In genomic region chr10:117330521-117330920, GRCm38 (mm10) we compare ENCODE assay signal across 8 mouse cellular contexts. TPM values are rescaled to one million over a fixed set of nuclear protein-coding genes. Genes with fewer than 3 reads are reported as not detected.
DNase-seq lines count a peak whose midpoint lies in the region; ATAC-seq and TF ChIP-seq lines count a peak whose summit lies in the region.

No protein-coding gene starts in this region.

- no peak overlapping the region for H3K9ac ChIP-seq in hindbrain, postnatal 0 days (replicated peaks; ENCODE audit: low read length)
- H3K9ac ChIP-seq in hindbrain, embryonic 11.5 days (ENCODE audit: low read depth, low read length), result no peak overlapping the region
- no peak overlapping the region for H3K9ac ChIP-seq in forebrain, embryonic 15.5 days (replicated peaks)

- peak; percentile 35 for DNase-seq in hindbrain, postnatal 0 days (ENCODE audit: low spot score)
- DNase-seq in hindbrain, embryonic 11.5 days (ENCODE audit: low spot score), result no peak
- DNase-seq in CD4-positive, CD25-positive, alpha-beta regulatory T cell, adult 2 months (ENCODE audit: low read depth, low spot score), result peak; percentile 38
- DNase-seq in lung, postnatal 36 days, result peak; percentile 83
- no peak for DNase-seq in cerebellum, adult 9-11 months
- DNase-seq in right cerebral cortex, adult 2 months (ENCODE audit: low spot score in 2 of 2), result no peak

- no peak for TF ChIP-seq POLR2A in bone marrow, adult 2 months (IDR thresholded peaks at IDR 0.05; ENCODE audit: borderline replicate concordance, control insufficient read depth, low read depth, low read length)

- peak; percentile 64 for TF ChIP-seq CTCF in hindbrain, postnatal 0 days (IDR thresholded peaks at IDR 0.05; ENCODE audit: low read depth)
- TF ChIP-seq CTCF in bone marrow, adult 2 months (IDR thresholded peaks at IDR 0.05; ENCODE audit: control insufficient read depth, insufficient read depth, low read length), result peak; percentile 51

- no peaks in the 10 kb centered on the region for H3K36me3 ChIP-seq in hindbrain, postnatal 0 days (ENCODE audit: insufficient read depth, low read length)
- H3K36me3 ChIP-seq in hindbrain, embryonic 11.5 days (ENCODE audit: control insufficient read depth, insufficient read depth, low read length), result no peaks in the 10 kb centered on the region
- H3K36me3 ChIP-seq in forebrain, embryonic 15.5 days, result no peaks in the 10 kb centered on the region

- H3K4me1 ChIP-seq in hindbrain, postnatal 0 days (ENCODE audit: insufficient read depth, low read length), result no peaks in the 10 kb centered on the region
- no peaks in the 10 kb centered on the region for H3K4me1 ChIP-seq in hindbrain, embryonic 11.5 days (replicated peaks; ENCODE audit: control insufficient read depth, insufficient read depth, low read length)
- peaks cover 1% of the 10 kb centered on the region; the same call in 1 of the 2 replicates for H3K4me1 ChIP-seq in bone marrow, adult 2 months (ENCODE audit: control insufficient read depth, insufficient read depth, low read length)
- H3K4me1 ChIP-seq in forebrain, embryonic 15.5 days, result no peaks in the 10 kb centered on the region

- no peak overlapping the region for H3K4me2 ChIP-seq in hindbrain, postnatal 0 days (ENCODE audit: low read depth, low read length)
- no peak overlapping the region for H3K4me2 ChIP-seq in hindbrain, embryonic 11.5 days (replicated peaks; ENCODE audit: low read depth, low read length)
- no peak overlapping the region for H3K4me2 ChIP-seq in forebrain, embryonic 15.5 days (replicated peaks)

- no peak overlapping the region for H3K27ac ChIP-seq in hindbrain, postnatal 0 days
- no peak overlapping the region for H3K27ac ChIP-seq in hindbrain, embryonic 11.5 days (ENCODE audit: low read depth, low read length)
- no peak overlapping the region for H3K27ac ChIP-seq in bone marrow, adult 2 months (ENCODE audit: control insufficient read depth, insufficient read depth, low read depth, low read length, poor library complexity)
- H3K27ac ChIP-seq in forebrain, embryonic 15.5 days (replicated peaks), result no peak overlapping the region

- no peak overlapping the region for H3K4me3 ChIP-seq in hindbrain, postnatal 0 days (ENCODE audit: low read length)
- no peak overlapping the region for H3K4me3 ChIP-seq in hindbrain, embryonic 11.5 days (ENCODE audit: low read depth, low read length)
- no peak overlapping the region for H3K4me3 ChIP-seq in bone marrow, adult 2 months (replicated peaks; ENCODE audit: control insufficient read depth, low read depth, low read length)
- no peak overlapping the region for H3K4me3 ChIP-seq in forebrain, embryonic 15.5 days

- H3K9me3 ChIP-seq in hindbrain, postnatal 0 days (ENCODE audit: low read length), result no peaks in the 10 kb centered on the region
- no peaks in the 10 kb centered on the region for H3K9me3 ChIP-seq in hindbrain, embryonic 11.5 days (ENCODE audit: control insufficient read depth, low read length)
- H3K9me3 ChIP-seq in forebrain, embryonic 15.5 days, result no peaks in the 10 kb centered on the region

- 79% methylated on average over 5 of the region's 5 CpGs for WGBS in hindbrain, postnatal 0 days
- 78% methylated on average over 5 of the region's 5 CpGs for WGBS in hindbrain, embryonic 11.5 days
- 10% methylated on average over 5 of the region's 5 CpGs for WGBS in bone marrow, adult 2 months
- 80% methylated on average over 5 of the region's 5 CpGs for WGBS in forebrain, embryonic 15.5 days

- no peak for ATAC-seq in hindbrain, postnatal 0 days
- ATAC-seq in hindbrain, embryonic 11.5 days (ENCODE audit: low FRiP score), result no peak
- ATAC-seq in forebrain, embryonic 15.5 days (replicated peaks), result no peak

- no peaks in the 10 kb centered on the region for H3K27me3 ChIP-seq in hindbrain, postnatal 0 days (ENCODE audit: insufficient read depth, low read length)
- H3K27me3 ChIP-seq in hindbrain, embryonic 11.5 days (ENCODE audit: control insufficient read depth, insufficient read depth, low read length), result no peaks in the 10 kb centered on the region
- no peaks in the 10 kb centered on the region for H3K27me3 ChIP-seq in forebrain, embryonic 15.5 days

RNA-seq across cellular contexts. Expression of gene Lyz1, which starts 37.9 kb away (rescaled TPM):
- 0.68 TPM in 1 of 2 replicates, not detected in the other for total RNA-seq in hindbrain, postnatal 0 days (2014; rRNA removed)
- 0.14 TPM in 1 of 2 replicates, not detected in the other for polyA plus RNA-seq in hindbrain, postnatal 0 days (2015; fragmentation: Nextera tagmentation; extraction: Ambion mirVana)
- polyA plus RNA-seq in hindbrain, embryonic 11.5 days (2014; fragmentation: Nextera tagmentation; extraction: Ambion mirVana), result not detected in 2 replicates
- 5.6 TPM in 1 of 2 replicates, not detected in the other for polyA plus RNA-seq in bone marrow, adult 2 months (2011; ENCODE audit: insufficient read depth, insufficient read length, low replicate concordance, missing spikeins)
- polyA plus RNA-seq in forebrain, embryonic 15.5 days (2015; fragmentation: Nextera tagmentation; extraction: Ambion mirVana), result not detected in 2 replicates

RNA-seq across cellular contexts. Expression of gene Lyz2, which starts 48.4 kb away (rescaled TPM):
- total RNA-seq in hindbrain, postnatal 0 days (2014; rRNA removed), result 7.5 and 12.7 TPM in 2 replicates
- polyA plus RNA-seq in hindbrain, postnatal 0 days (2015; fragmentation: Nextera tagmentation; extraction: Ambion mirVana), result 25.6 and 26.1 TPM in 2 replicates
- polyA plus RNA-seq in hindbrain, embryonic 11.5 days (2014; fragmentation: Nextera tagmentation; extraction: Ambion mirVana), result 15.2 and 20.5 TPM in 2 replicates
- 276 and 1,158 TPM in 2 replicates for polyA plus RNA-seq in bone marrow, adult 2 months (2011; ENCODE audit: insufficient read depth, insufficient read length, low replicate concordance, missing spikeins)
- 15.7 and 18.2 TPM in 2 replicates for polyA plus RNA-seq in forebrain, embryonic 15.5 days (2015; fragmentation: Nextera tagmentation; extraction: Ambion mirVana)

RNA-seq across cellular contexts. Expression of gene Cpsf6, which starts 49.3 kb away (rescaled TPM):
- total RNA-seq in hindbrain, postnatal 0 days (2014; rRNA removed), result 100.0 and 127 TPM in 2 replicates
- 82.0 and 83.2 TPM in 2 replicates for polyA plus RNA-seq in hindbrain, postnatal 0 days (2015; fragmentation: Nextera tagmentation; extraction: Ambion mirVana)
- polyA plus RNA-seq in hindbrain, embryonic 11.5 days (2014; fragmentation: Nextera tagmentation; extraction: Ambion mirVana), result 230 and 231 TPM in 2 replicates
- 48.0 and 64.9 TPM in 2 replicates for polyA plus RNA-seq in bone marrow, adult 2 months (2011; ENCODE audit: insufficient read depth, insufficient read length, low replicate concordance, missing spikeins)
- 201 and 205 TPM in 2 replicates for polyA plus RNA-seq in forebrain, embryonic 15.5 days (2015; fragmentation: Nextera tagmentation; extraction: Ambion mirVana)

Comparison
In these comparisons a context has a peak if more than half of its experiments do, and no peak if none do; other contexts are left out.
1. DNase-seq: peak in hindbrain, postnatal 0 days (single experiment), CD4-positive, CD25-positive, alpha-beta regulatory T cell, adult 2 months (single experiment) and lung, postnatal 36 days (single experiment); none in hindbrain, embryonic 11.5 days (single experiment), cerebellum, adult 9-11 months (single experiment) and right cerebral cortex, adult 2 months (0 of 2).
2. RNA of gene Lyz2, which starts 48.4 kb away (polyA plus RNA-seq): 276 to 1,158 TPM in bone marrow, adult 2 months; 25.6 to 26.1 TPM in hindbrain, postnatal 0 days, 15.2 to 20.5 TPM in hindbrain, embryonic 11.5 days and 15.7 to 18.2 TPM in forebrain, embryonic 15.5 days; every median in the first group is over 10 times any median in the second.